Mouse (Mus musculus) natural killer cell, adult 2 months (primary cell): ENCODE measurements around the gene Tmem251.
A peak's percentile ranks its signal among the peaks of the same experiment; 100 is the strongest.

Source experiments
- DNase-seq, 2 experiments: peaks; one replicate each; pipeline ENCODE4 v3.0.0; 2022; ENCODE audit warnings: low spot score in 2 of 2

Gene Tmem251

GRCm38 (mm10) chr12:102743589-102744574 lies at the start of gene Tmem251, which contains the start of gene Moap1:
Gene Tmem251 (plus strand): TSS chr12:102743762.
Gene Moap1 (minus strand): TSS chr12:102743661.
- DNase-seq, result peak; percentile 88 to 92

- DNase-seq, result no peak
These were observed 48.0 kb upstream of the Tmem251 start for GRCm38 (mm10) chr12:102695369-102696239.

GRCm38 (mm10) chr12:102696635-102697354 lies 46.8 kb upstream of the Tmem251 start:
- no peak for DNase-seq

GRCm38 (mm10) chr12:102697381-102697780 lies 46.2 kb upstream of the Tmem251 start:
- DNase-seq, result no peak

GRCm38 (mm10) chr12:102698089-102698684 lies 45.4 kb upstream of the Tmem251 start:
- DNase-seq, result no peak

GRCm38 (mm10) chr12:102699156-102699555 lies 44.4 kb upstream of the Tmem251 start:
- no peak for DNase-seq

- DNase-seq, result no peak
These were observed 43.1 kb upstream of the Tmem251 start for GRCm38 (mm10) chr12:102700453-102700852.

GRCm38 (mm10) chr12:102701691-102702207 lies 41.8 kb upstream of the Tmem251 start:
- DNase-seq, result no peak

- DNase-seq, result peak; percentile 74 to 83
These were observed 41.0 kb upstream of the Tmem251 start for GRCm38 (mm10) chr12:102702356-102703110.

GRCm38 (mm10) chr12:102703111-102703412 lies 40.5 kb upstream of the Tmem251 start:
- DNase-seq, result no peak

- DNase-seq, result no peak
These were observed 40.1 kb upstream of the Tmem251 start for GRCm38 (mm10) chr12:102703441-102703840.

- no peak for DNase-seq
These were observed 39.6 kb upstream of the Tmem251 start for GRCm38 (mm10) chr12:102703921-102704408.

GRCm38 (mm10) chr12:102704457-102705198 lies 38.9 kb upstream of the Tmem251 start, which contains the start of gene Itpk1:
Gene Itpk1 (minus strand): TSS chr12:102704930.
- DNase-seq, result peak; percentile 26

- peak; percentile 93 to 94 for DNase-seq
These were observed 38.2 kb upstream of the Tmem251 start for GRCm38 (mm10) chr12:102705216-102705871.

- no peak for DNase-seq
These were observed 37.5 kb upstream of the Tmem251 start for GRCm38 (mm10) chr12:102705906-102706640.

- no peak for DNase-seq
These were observed 36.6 kb upstream of the Tmem251 start for GRCm38 (mm10) chr12:102706833-102707463.

GRCm38 (mm10) chr12:102708220-102708619 lies 35.3 kb upstream of the Tmem251 start:
- DNase-seq, result no peak

GRCm38 (mm10) chr12:102709896-102710295 lies 33.7 kb upstream of the Tmem251 start:
- no peak for DNase-seq
